Mouse (Mus musculus) urinary bladder, postnatal 0 days (tissue): ENCODE measurements around the gene Serpina9. TPM values are rescaled to one million over a fixed set of nuclear protein-coding genes. Genes with fewer than 3 reads are reported as not detected.

ENCODE experiments used
- polyA plus RNA-seq: library from polyadenylated mRNA; unstranded; fragments of >200 nt; fragmentation: Nextera tagmentation; extraction: Ambion mirVana; gene quantifications from 2 replicates; pipeline ENCODE4 v1.2.1, GENCODE M21; 2015

Gene Serpina9
- 0.04 TPM in 1 of 2 replicates, not detected in the other for polyA plus RNA-seq

DNA sequence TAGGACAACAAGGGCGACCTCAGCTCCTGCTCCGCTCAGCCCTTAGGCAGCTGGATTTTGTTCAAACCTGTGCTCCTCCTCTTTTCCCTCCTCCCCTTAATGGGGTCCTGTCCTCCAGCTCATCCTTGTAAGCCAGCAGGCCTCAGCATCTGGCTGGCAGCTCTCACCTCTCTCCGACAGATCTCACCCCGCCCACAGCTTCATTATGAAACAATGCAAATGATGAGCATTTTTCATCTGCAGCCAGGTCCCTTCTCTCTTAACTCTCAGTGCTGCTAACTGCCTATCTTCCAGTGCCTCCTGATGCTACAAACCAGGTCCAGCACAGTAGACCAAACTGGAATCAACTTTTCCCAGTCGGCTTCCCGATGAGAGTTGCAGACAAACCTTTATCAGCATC is at the start of gene Serpina9:
TSS of gene Serpina9 (minus strand) at position 136 of the 400 bp plus-strand sequence.

DNA sequence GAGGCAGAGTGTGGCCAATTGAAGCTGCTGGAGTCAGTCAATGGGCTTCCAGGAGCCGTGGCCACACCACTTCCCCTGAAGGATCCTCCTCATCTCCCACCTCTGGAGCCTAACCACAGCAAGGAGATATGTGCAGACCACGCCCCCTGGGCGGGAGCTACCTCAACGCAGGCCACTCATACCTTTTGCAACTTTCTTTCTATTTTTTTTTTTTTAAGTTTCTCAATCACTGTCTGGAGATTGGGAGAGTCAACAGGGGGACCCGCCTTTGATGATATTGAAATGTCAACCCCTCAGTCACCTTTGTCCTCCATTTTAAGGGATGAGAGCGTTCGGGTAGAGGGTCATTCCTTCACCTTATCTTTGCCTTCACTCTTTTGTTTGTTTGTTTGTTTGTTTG is 30.8 kb upstream of the Serpina9 start, which contains the start of gene Serpina12:
TSS of gene Serpina12 (minus strand) at position 101 of the 400 bp plus-strand sequence.

DNA sequence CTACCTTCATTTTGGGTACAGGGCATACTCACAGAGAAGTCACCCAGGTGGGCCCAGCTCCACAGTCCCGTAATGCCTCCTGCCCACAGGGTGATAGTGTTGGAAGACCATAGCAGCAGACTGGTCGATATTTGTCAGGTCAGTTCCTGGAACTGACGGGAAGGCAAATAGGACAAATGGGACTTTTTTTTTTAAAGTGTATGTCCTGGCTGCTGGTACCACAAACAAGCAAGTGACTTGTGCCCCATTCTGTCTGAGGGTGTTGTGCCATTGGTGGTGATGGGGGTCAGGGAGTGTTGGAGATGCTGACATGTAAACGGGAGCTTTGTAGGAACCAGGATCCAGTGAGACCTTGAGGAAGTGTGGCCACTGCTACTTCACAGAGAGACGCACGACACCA is 23.7 kb downstream of the Serpina9 start, which contains the start of gene Serpina11:
TSS of gene Serpina11 (minus strand) at position 101 of the 400 bp plus-strand sequence.

DNA sequence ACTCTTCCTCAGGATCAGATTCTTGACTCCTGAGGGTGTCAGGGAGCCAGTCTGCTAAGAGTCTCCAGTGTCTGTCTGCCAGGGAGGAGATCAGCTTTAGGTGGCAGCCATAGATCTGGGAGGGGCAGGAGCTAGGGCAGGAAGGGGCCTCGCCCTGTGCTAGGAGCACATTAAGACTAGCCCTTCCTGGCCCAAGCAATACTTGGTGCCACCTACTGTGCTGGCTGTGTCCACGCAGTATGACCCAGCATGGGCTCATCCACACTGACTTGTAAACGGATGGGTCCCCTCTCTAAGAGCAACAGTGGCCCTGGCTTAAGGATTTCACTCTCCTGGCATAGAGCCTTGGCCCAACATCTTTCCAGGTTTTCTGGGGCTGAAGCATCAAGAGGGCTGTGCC is 54.8 kb downstream of the Serpina9 start, which contains the start of gene Serpina1e:
TSS of gene Serpina1e (minus strand) at position 178 of the 400 bp plus-strand sequence.

Other genes starting within 250 kb of the Serpina9 start
- 0.33 and 2.3 TPM in 2 replicates for gene Serpina1d, start 240.2 kb downstream of the Serpina9 start, polyA plus RNA-seq
- gene Serpina1b, start 183.4 kb downstream of the Serpina9 start, polyA plus RNA-seq = 0.68 and 3.0 TPM in 2 replicates
- gene Serpina1a, start 150.2 kb downstream of the Serpina9 start, polyA plus RNA-seq = 1.0 and 2.8 TPM in 2 replicates
- 0.42 and 1.4 TPM in 2 replicates for gene Serpina1c, start 108.9 kb downstream of the Serpina9 start, polyA plus RNA-seq
- gene Serpina1e, start 54.8 kb downstream of the Serpina9 start, polyA plus RNA-seq = 1.2 and 5.1 TPM in 2 replicates
- gene Serpina11, start 23.8 kb downstream of the Serpina9 start, polyA plus RNA-seq = 0.13 and 0.23 TPM in 2 replicates
- not detected in 2 replicates for gene Serpina12, start 30.7 kb upstream of the Serpina9 start, polyA plus RNA-seq
- gene Serpina5, start 87.4 kb upstream of the Serpina9 start, polyA plus RNA-seq = not detected in 2 replicates
- gene Serpina3a, start 99.0 kb upstream of the Serpina9 start, polyA plus RNA-seq = not detected in 2 replicates
- gene Serpina3b, start 114.2 kb upstream of the Serpina9 start, polyA plus RNA-seq = not detected in 2 replicates
- gene Serpina3c, start 140.1 kb upstream of the Serpina9 start, polyA plus RNA-seq = 1.2 and 1.8 TPM in 2 replicates
- gene Serpina3f, start 200.8 kb upstream of the Serpina9 start, polyA plus RNA-seq = 0.08 and 0.18 TPM in 2 replicates
- 27.3 and 28.6 TPM in 2 replicates for gene Serpina3g, start 222.5 kb upstream of the Serpina9 start, polyA plus RNA-seq
- 0.23 and 0.39 TPM in 2 replicates for gene Serpina3i, start 249.4 kb upstream of the Serpina9 start, polyA plus RNA-seq